Mouse (Mus musculus) megakaryocyte, embryonic 14.5 days (primary cell): ENCODE data around the gene Fam180a. TPM values are rescaled to one million over a fixed set of nuclear protein-coding genes. Genes with fewer than 3 reads are reported as not detected.
"Not testable (repeated sequence)": the region's sequence is repeated elsewhere in the genome, so short reads cannot be mapped to it uniquely, and the experiment has no call there.

Source experiments
- H3K27me3 ChIP-seq: replicated peaks from 2 replicates; pipeline ENCODE3; 2012; ENCODE audit warnings: inconsistent platforms
- H3K36me3 ChIP-seq: replicated peaks from 2 replicates; pipeline ENCODE3; 2012; ENCODE audit warnings: low read length, inconsistent platforms, mixed read lengths
- H3K4me1 ChIP-seq: 2 replicates; pipeline ENCODE4 v1.6.1; 2012; ENCODE audit warnings: inconsistent platforms
- H3K4me3 ChIP-seq: replicated peaks from 2 replicates; pipeline ENCODE3; 2012; ENCODE audit warnings: moderate library complexity, mild to moderate bottlenecking, inconsistent platforms
- H3K9me3 ChIP-seq: 2 replicates; pipeline ENCODE4 v1.6.1; 2012; ENCODE audit warnings: inconsistent platforms
- FLI1 ChIP-seq: IDR thresholded peaks from 2 replicates; pipeline ENCODE4 v1.6.1; 2012; ENCODE audit warnings: low read length, inconsistent platforms, mixed read lengths
- GATA1 ChIP-seq: IDR thresholded peaks from 3 replicates; pipeline ENCODE4 v1.6.1; 2012; ENCODE audit warnings: mixed read lengths, low read length, inconsistent platforms, borderline replicate concordance
- polyA plus RNA-seq: library from polyadenylated mRNA; stranded (reverse); fragments of >175 nt; gene quantifications from 2 replicates; pipeline ENCODE4 v1.2.3, GENCODE M21; 2012; ENCODE audit warnings: low replicate concordance; ENCODE audit not compliant: insufficient read depth

Fam180a gene
- not detected in 2 replicates for polyA plus RNA-seq

GRCm38 (mm10) chr6:35326111-35326515 is at the start of gene Fam180a:
Gene Fam180a, minus strand, starts transcription at chr6:35326141.
- TF ChIP-seq GATA1, result no peak
- TF ChIP-seq FLI1, result no peak
- Histone ChIP-seq H3K27me3 (peaks cover 47% of the 10 kb centered on the region), H3K4me1 (peaks cover 17% of the 10 kb centered on the region), H3K4me3 (no peak within 1 kb of the TSS), H3K9me3 (no peaks in the 10 kb centered on the region), H3K36me3 (no peaks in the 10 kb centered on the region)

- H3K27me3 ChIP-seq, result peaks cover 18% of the 10 kb centered on the region
These were observed 48.1 kb upstream of the Fam180a start for GRCm38 (mm10) chr6:35374052-35374451.

DNA sequence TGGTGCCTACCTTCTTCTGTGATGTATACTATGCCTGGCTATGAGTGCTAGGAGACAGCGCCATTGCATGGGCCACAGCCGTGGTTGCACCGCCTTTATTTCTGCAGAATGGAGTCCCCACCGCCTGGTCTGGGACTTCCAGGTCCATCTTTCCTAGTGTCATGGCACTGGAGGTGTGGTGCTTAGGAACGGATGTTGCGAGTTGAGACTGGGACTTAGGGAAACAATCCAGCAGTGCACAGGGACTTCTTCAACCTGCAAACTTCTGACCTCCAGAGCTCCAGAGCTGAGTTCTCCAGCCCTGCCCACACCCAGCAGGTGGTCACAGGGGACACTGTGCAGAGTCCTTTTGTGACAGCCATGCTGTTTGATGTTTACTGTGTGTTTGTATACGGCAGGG is 44.4 kb upstream of the Fam180a start:
- peaks cover 26% of the 10 kb centered on the region for H3K27me3 ChIP-seq
- H3K4me3 ChIP-seq, result no peak overlapping the region
- H3K4me1 ChIP-seq, result peaks cover 8% of the 10 kb centered on the region
- peaks cover 8% of the 10 kb centered on the region; the same call in 1 of the 2 replicates for H3K9me3 ChIP-seq
- TF ChIP-seq FLI1, result no peak
- no peak for TF ChIP-seq GATA1
- H3K36me3 ChIP-seq, result no peaks in the 10 kb centered on the region

More at GRCm38 (mm10) chr6:35374052-35374451, 48.1 kb upstream of the Fam180a start:
- H3K9me3 ChIP-seq, result peaks cover 4% of the 10 kb centered on the region; the same call in 1 of the 2 replicates
- H3K4me3 ChIP-seq, result no peak overlapping the region
- TF ChIP-seq GATA1 (no peak), FLI1 (no peak)
- H3K36me3 ChIP-seq, result no peaks in the 10 kb centered on the region
- peaks cover 16% of the 10 kb centered on the region for H3K4me1 ChIP-seq

- H3K4me1 ChIP-seq, H3K36me3 ChIP-seq, H3K9me3 ChIP-seq, H3K4me3 ChIP-seq: not testable (repeated sequence)
- H3K27me3 ChIP-seq, result peaks cover 28% of the 10 kb centered on the region
These were observed 43.8 kb upstream of the Fam180a start for GRCm38 (mm10) chr6:35369578-35370282.

DNA sequence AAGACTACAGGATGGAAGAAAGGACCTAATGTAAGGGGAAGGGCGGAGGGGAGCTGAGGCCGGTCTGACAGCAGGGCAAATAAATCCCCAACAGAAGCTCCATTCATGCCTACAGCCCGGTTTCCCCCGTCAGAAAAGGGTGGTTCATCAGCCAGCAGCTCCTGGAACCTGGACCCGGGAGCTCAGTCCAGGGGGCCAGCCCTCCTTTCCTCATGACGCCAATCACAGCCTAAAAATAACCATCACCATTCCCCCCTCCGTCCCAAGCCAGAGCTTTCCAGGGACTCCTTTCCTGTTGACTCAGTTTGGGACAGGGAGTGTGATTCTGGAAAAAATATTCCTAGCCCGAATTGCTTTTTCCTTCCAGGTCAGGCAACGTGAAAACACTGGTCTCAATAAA is 36.7 kb upstream of the Fam180a start:
- TF ChIP-seq FLI1 (no peak), GATA1 (no peak)
- H3K4me1 ChIP-seq, result no peaks in the 10 kb centered on the region
- H3K36me3 ChIP-seq, result no peaks in the 10 kb centered on the region
- H3K27me3 ChIP-seq, result peaks cover 5% of the 10 kb centered on the region
- H3K4me3 ChIP-seq, result no peak overlapping the region
- H3K9me3 ChIP-seq, result peaks cover 17% of the 10 kb centered on the region

DNA sequence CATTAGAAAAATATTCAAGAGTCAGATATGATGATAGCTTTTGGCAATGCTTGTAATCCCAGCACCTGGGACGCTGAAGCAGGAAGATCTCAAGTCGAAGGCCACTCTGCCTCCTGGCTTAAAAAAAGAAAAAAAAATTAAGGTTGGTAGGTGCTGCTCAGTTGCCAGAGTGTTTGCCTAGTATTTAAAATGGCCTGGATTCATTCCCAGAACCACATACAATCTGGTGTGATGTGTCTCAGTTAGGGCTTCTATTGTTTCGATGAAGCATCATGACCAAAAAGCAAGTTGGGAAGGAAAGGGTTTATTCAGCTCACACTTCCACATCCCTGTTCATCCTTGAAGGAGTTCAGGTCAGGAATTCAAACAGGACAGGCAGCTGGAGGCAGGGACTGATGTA is 29.4 kb upstream of the Fam180a start:
- TF ChIP-seq GATA1 (no peak), FLI1 (no peak)

DNA sequence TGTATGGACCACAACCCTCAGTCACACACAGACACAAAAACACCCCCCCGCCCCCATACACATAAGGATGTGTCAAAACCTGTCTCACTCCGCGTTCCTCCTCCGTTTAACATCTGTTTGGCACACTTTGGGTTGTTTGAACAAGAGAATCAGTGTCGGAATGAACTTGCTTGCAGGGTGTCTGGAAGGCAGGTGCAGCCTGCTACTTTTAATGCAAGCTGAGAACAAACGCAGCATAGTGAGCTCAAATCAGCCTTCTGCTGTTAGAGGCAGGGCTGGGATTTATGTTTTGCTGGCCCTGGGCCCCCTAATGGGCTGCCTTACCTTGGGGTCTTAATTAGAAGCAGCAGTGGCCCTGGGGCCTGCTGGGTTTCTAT is 28.7 kb upstream of the Fam180a start:
- H3K4me1 ChIP-seq, result peaks cover 4% of the 10 kb centered on the region; the same call in 1 of the 2 replicates
- TF ChIP-seq FLI1, result no peak
- no peak for TF ChIP-seq GATA1
- no peaks in the 10 kb centered on the region for H3K36me3 ChIP-seq
- no peak overlapping the region for H3K4me3 ChIP-seq
- peaks cover 30% of the 10 kb centered on the region for H3K27me3 ChIP-seq
- peaks cover 19% of the 10 kb centered on the region for H3K9me3 ChIP-seq

More for the DNA sequence above, 29.4 kb upstream of the Fam180a start:
- peaks cover 26% of the 10 kb centered on the region for H3K27me3 ChIP-seq
- H3K9me3 ChIP-seq, result peaks cover 19% of the 10 kb centered on the region
- peaks cover 4% of the 10 kb centered on the region; the same call in 1 of the 2 replicates for H3K4me1 ChIP-seq
- no peak overlapping the region for H3K4me3 ChIP-seq
- no peaks in the 10 kb centered on the region for H3K36me3 ChIP-seq

DNA sequence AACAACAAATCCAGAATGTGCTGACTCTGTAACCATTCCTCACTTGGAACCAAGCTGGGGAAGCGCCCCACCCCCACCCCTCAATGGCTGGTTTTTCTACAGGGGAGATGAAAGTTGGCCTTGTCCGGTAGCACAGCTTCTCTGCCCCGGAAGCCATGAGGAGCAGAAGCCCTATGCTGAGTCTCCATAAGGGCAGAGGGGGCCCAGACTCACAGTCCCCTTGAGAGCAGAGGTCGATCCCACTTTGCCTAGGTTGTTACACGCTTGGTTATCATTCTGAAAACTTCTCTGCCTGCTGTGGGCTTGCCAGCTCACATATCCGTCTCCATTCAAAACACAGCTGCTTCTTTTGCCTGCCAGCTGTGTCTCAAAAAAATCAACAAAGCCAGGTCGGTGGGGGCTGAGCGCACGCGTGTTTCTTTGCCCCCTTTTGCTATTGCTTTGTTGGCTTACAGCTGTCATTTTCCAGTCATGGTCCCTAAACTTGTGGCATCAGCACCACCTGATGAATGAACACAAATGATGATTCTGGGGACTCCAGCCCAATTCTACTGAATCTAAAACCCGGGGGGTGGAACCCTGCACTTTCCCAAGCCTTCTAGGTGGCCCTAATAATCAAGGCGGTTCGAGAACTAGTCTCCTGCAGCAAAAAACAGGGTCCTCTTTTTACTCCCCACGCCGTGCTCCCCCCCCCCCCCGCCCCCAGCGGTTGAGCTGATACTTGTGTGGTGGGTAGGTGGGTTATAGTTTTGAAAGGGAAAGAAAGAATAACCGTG is 28.1 kb upstream of the Fam180a start:
- peaks cover 15% of the 10 kb centered on the region for H3K9me3 ChIP-seq
- peaks cover 4% of the 10 kb centered on the region; the same call in 1 of the 2 replicates for H3K4me1 ChIP-seq
- no peaks in the 10 kb centered on the region for H3K36me3 ChIP-seq
- no peak overlapping the region for H3K4me3 ChIP-seq
- no peak for TF ChIP-seq FLI1
- no peak for TF ChIP-seq GATA1
- H3K27me3 ChIP-seq, result peaks cover 32% of the 10 kb centered on the region

DNA sequence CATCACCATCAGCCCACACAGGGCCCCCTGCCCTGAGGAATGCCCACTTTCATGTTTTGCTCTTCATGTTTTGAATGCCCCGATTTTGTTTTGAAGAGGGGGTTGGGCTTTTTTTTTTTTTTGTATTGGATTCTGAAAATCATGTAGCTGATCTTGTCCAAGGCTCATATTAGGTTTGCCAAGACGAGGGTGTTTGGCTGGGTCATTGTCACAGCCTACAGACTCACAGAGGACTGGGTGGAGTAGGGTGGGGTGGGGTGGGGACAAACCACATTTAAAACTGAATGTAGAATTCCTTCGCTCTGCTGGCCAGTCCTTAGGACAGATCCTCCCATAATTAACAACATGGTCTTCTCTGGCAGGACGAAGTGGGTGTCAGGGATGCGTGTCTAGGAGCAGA is 27.5 kb upstream of the Fam180a start:
- no peak overlapping the region for H3K4me3 ChIP-seq
- peaks cover 4% of the 10 kb centered on the region; the same call in 1 of the 2 replicates for H3K4me1 ChIP-seq
- peaks cover 35% of the 10 kb centered on the region for H3K27me3 ChIP-seq
- H3K36me3 ChIP-seq, result no peaks in the 10 kb centered on the region
- TF ChIP-seq GATA1 (no peak), FLI1 (no peak)
- peaks cover 11% of the 10 kb centered on the region for H3K9me3 ChIP-seq

DNA sequence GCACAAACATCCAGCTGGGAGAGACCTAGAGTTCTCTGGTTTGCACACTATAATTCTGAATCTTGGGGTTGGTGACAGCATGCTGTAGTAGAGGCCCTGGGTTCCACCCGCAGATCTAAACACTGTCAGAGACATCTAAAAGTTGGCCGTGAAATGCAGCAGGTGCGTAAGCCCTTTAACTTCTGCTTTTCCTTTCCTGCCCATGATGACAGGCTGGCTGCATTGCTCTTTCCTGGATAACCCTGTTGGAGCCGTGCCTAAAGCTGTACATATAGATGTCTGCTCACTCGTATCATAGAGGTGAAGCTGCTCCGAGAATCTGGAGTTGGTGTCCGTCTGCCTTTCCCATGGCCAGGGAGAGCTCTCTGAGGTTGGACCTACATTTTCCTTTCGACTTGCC is 26.9 kb upstream of the Fam180a start:
- Histone ChIP-seq H3K36me3 (no peaks in the 10 kb centered on the region), H3K9me3 (peaks cover 8% of the 10 kb centered on the region), H3K4me1 (peaks cover 6% of the 10 kb centered on the region; the same call in 1 of the 2 replicates), H3K27me3 (peaks cover 35% of the 10 kb centered on the region), H3K4me3 (no peak overlapping the region)
- TF ChIP-seq GATA1, result no peak
- no peak for TF ChIP-seq FLI1
